Mouse (Mus musculus) spleen, postnatal 0 days (tissue): Measurements from ENCODE around the gene Eif2s3y. TPM values are rescaled to one million over a fixed set of nuclear protein-coding genes. Genes with fewer than 3 reads are reported as not detected.

Source experiments
- polyA plus RNA-seq: library from polyadenylated mRNA; unstranded; fragments of >200 nt; fragmentation: Nextera tagmentation; extraction: Ambion mirVana; gene quantifications from 2 replicates; pipeline ENCODE4 v1.2.1, GENCODE M21; 2015

Eif2s3y gene
- polyA plus RNA-seq = not detected in 2 replicates

DNA sequence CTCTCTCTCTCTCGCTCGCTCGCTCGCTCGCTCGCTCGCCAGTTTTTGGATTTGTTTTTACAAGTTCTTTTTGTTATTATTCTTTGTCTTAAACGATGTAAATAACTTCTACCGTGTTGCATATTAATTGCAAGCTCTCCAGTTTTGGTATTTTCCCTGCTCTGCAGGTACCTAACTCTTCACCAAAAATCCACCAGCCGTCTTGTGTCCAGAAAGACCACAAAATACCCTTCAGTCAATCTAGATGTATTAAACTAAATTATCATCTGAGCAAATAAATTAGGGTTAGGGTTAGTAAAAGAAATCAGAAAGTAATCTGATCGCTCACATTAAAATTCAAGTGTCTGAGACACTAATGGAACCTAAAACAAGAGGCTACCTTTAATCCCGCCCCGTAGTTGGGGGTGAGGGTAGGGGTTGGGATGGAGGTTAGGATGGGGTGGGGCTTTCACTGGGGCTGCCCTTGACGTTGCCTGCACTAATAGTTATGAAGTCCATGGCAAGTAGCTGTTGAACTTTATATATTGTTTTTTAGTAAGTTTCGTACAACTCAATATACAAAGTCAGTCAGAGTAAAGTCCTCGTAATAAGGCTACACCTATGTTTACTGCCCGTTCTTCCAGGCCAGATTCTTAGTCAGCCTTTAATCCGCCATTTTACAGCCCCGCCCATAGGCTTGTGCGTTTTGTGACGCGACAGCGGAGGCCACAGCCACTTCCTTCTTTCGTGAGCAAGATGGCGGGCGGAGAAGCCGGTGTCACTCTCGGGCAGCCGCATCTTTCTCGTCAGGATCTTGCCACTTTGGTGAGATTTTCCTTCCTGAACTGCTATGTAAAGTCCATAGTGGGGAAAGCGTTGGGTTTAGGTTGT lies at the start of gene Eif2s3y:
Gene Eif2s3y, plus strand, starts transcription at position 662 of the 870 bp plus-strand sequence.

Other genes starting within 250 kb of the Eif2s3y start
- gene Zfy1, start 213.1 kb upstream of the Eif2s3y start, polyA plus RNA-seq = not detected in 2 replicates
- not detected in 2 replicates for gene Uba1y, start 191.9 kb upstream of the Eif2s3y start, polyA plus RNA-seq
- gene Kdm5d, start 112.8 kb upstream of the Eif2s3y start, polyA plus RNA-seq = not detected in 2 replicates
- not detected in 2 replicates for gene Uty, start 235.2 kb downstream of the Eif2s3y start, polyA plus RNA-seq